Mouse (Mus musculus) 416B (cell line): ENCODE measurements at regions not wholly inside any gene's neighbourhood (a gene's known extent, or its start where the extent isn't known, plus 50 kb on each side); places are given as distances from the start of the nearest gene placed in this dataset.

Experiments
- DNase-seq: peaks from one replicate; pipeline ENCODE4 v3.0.0; 2011; ENCODE audit warnings: low read depth

GRCm38 (mm10) chr12:35724132-35724531 is 189.3 kb upstream of the Ahr start:
- no peak for DNase-seq

GRCm38 (mm10) chr12:35712671-35713070 is 177.8 kb upstream of the Ahr start:
- no peak for DNase-seq

- no peak for DNase-seq
Observed at GRCm38 (mm10) chr12:35711549-35712070, 176.8 kb upstream of the Ahr start.

- no peak for DNase-seq
Observed at GRCm38 (mm10) chr12:35710323-35710722, 175.5 kb upstream of the Ahr start.

DNA sequence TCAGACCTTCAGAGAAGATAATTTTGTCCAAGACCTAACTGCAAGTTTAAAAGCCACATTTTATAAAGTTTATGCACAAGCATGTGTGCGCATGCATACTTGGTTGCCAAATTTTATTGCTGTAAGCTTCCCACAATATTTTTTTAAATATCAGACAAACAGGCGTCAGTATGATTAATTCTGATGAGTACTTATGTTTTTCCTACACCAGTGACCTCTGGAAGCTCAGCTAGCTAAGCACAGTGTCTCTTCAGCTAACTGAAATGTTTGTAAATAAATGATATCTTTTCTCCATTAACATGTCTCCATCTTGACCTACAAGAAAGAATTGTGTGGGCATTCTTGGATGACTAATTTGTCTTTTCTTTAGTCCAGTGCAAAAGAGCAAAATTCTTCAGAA is 168.6 kb upstream of the Ahr start:
- no peak for DNase-seq

- no peak for DNase-seq
Observed at GRCm38 (mm10) chr12:35702674-35703073, 167.8 kb upstream of the Ahr start.

- DNase-seq, result no peak
Observed at GRCm38 (mm10) chr12:35694253-35694652, 159.4 kb upstream of the Ahr start.

- peak; percentile 32 for DNase-seq
Observed at GRCm38 (mm10) chr12:35690914-35691313, 156.1 kb upstream of the Ahr start.

GRCm38 (mm10) chr12:35686231-35686630 is 151.4 kb upstream of the Ahr start:
- peak; percentile 47 for DNase-seq

GRCm38 (mm10) chr12:35685189-35685588 is 150.4 kb upstream of the Ahr start:
- DNase-seq, result no peak

GRCm38 (mm10) chr12:35681864-35682449 is 147.1 kb upstream of the Ahr start:
- no peak for DNase-seq

DNA sequence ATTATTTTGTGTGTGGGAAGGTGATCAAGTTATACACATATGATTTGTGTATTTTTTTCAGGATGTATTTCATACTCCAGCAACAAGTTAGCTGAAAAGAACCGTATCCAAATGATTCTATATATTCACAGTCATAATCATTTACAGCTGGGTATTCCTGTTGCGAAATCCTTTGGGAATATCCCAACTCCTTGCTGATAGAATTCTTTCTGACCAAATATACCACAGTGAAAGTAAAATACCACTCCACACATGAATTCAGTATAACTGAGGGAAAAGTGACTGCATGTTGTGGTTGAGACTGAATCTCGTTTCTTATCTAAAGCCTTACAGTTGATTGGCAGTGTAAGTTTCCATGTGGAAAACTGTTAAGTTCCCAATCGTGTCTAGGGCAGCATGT is 145.1 kb upstream of the Ahr start:
- DNase-seq, result no peak

GRCm38 (mm10) chr12:35679025-35679424 is 144.2 kb upstream of the Ahr start:
- DNase-seq, result no peak

DNA sequence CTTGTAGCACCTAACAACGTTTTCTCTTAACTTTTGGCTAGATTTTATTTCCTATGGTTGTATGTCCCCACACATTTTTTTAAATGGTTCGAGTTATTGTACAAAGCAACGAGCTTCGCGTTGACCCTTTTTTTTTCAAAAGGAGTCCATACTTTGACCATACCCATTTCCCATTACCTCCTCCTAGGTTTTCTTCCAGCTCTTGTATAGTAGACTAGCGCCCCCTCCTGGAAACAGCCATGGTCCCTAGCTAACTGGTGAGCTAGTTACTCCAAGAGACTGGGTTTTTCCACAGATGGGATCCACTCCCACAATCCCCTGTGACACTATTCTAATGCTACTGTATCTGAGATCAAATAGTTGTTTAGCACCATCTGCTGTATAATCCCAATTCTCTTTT is 139.6 kb upstream of the Ahr start:
- DNase-seq, result peak; percentile 56

DNA sequence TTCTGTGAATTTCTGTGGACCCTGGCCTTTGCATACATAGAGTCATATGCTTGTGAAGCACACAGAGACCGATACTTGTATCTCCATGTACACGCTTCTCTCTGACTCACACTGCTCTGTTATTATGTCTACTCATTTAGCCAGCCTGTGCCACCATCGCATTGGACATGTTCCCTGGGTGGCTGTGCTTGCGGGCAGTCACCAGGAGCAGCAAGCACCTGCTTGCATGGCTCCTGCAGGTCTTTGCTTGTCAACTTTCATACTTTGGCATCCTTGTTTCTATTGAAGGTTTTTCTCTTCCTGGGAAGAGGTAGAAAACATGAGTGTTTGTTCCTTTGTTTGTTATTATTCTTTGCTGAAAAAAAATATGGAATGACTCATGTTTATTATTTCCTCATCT is 136.1 kb upstream of the Ahr start:
- DNase-seq, result no peak

- no peak for DNase-seq
Observed at GRCm38 (mm10) chr12:35668716-35669115, 133.9 kb upstream of the Ahr start.

DNA sequence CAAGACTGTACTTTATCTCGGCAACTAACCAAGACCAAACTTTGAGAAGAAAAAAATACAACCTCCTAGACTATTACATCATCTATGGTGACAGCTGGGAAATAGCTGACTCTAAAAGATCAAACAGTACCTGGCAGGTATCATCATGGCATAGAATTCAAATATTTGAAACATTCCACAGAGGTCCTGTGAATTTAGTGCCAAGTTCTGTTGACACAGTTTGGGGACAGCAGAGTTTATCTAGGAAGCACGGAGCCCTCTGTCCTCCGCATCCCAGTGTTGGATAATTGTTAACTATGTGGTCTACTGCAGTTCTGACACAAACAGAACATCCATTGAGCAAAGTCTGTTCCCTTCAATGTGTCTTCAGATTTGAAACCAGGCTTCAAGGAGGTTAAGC is 132.9 kb upstream of the Ahr start:
- no peak for DNase-seq

DNA sequence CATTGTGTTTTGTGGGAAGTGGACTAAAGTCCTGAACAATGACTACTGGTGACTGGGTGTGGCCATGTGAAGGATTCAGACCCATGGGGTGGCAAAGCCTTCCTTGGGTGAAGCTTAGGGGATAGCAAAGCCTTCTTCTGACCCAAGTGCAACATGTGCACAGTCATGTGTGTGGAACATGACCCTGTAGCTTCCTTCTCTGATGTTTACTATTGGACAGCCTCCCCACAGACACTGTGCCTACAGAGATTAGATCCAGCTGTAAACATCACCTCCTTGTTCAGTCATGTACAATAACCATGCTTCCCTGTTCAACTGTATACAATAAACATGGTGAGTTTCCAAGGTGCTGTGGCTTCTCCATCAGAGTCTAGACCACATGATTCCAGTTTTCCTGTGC is 132.4 kb upstream of the Ahr start:
- no peak for DNase-seq

DNA sequence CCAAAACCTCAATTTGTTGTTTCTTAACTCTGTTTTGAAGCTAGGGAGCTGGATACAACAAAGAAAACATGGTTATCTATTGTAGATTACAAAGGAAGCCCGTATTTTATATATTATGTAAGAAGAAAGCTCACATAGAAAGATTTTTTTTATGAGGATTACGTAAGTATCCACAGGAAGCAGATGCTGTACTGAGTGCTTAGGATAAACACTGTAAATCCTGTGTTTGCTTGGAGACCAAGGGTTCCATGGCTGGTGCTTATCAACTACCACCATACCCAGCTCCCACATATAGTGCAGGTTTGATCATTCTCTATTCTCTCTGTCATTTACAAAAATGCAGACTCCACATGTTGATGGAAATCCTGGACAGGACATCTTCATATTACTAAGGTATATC is 131.2 kb upstream of the Ahr start:
- DNase-seq, result peak; percentile 6

- DNase-seq, result no peak
Observed at GRCm38 (mm10) chr12:35663062-35663461, 128.2 kb upstream of the Ahr start.

GRCm38 (mm10) chr12:35656563-35656962 is 121.7 kb upstream of the Ahr start:
- DNase-seq, result no peak

DNA sequence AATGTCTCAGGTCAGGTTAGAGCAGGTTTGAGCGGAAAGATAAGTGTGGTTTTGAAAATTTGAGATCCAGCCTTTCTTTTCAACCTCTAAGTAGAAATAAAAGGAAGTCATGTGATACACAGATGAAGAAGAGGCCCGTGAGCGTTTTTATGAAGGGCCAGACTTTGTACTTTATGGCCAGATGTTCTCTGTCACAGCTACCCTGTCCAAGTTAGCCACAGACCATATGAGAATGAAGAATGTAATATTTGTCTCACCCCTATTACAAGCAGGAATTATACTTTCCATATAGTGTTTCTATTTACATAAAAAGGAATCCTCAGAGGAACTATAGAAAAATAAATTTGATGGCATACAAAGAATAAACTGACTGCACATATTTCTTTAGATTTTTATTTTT is 114.9 kb upstream of the Ahr start:
- DNase-seq, result no peak

- no peak for DNase-seq
Observed at GRCm38 (mm10) chr12:35642473-35642872, 107.6 kb upstream of the Ahr start.

DNA sequence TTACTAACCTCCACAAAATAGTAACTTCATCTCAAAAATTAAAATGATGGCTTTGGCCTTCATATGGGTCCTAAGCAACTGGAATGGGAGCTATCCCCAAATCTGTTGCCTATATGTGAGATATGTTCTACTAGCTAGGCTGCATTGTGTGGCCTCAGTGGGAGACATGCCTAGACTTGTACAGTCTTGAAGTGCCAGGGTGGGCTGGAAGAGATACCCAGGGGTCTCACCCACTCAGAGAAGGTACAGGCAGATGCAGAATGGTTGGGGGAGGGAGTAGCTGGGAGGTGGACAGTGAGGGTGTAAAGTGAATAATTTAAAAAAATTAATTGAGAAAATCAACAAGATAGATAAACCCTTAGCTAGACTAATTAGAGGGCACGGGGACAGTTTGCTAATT is 106.9 kb upstream of the Ahr start:
- DNase-seq, result no peak
